Mouse (Mus musculus) olfactory bulb, adult 2 months (tissue): ENCODE results near the gene Stk17b.

Experiments
- CTCF ChIP-seq: fragments of 200-500 bp; IDR thresholded peaks from 2 replicates; pipeline ENCODE4 v1.5.1; 2012; ENCODE audit warnings: low read depth, mild to moderate bottlenecking, low read length, moderate library complexity; ENCODE audit not compliant: insufficient read depth
- POLR2A ChIP-seq: fragments of 200-500 bp; IDR thresholded peaks from 2 replicates; pipeline ENCODE4 v1.6.1; 2012; ENCODE audit warnings: mild to moderate bottlenecking, low read depth, low read length, moderate library complexity; ENCODE audit not compliant: insufficient read depth

DNA sequence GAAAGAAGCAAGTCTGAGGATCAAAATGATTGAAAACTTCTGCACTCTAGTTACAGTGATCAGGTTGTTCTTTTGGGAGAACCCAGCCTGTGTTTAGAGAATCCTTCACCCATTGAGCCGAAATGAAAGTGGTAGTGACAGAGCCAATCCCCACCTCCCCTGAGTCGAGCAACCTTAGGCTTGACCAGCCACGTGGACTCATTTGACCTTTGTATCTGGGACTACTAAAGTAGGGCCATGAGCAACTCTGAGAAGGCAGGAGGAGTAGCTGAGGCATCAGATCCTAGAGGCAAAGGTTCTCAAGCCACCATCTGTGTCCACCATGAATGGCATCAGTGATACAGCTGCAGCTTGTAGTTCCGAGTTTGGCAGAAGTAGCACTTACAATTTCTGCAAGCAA lies 10.6 kb upstream of the Stk17b start:
- TF ChIP-seq CTCF (no peak), POLR2A (no peak)
